Mouse (Mus musculus): Measurements from ENCODE around the gene Klf3. TPM values are rescaled to one million over a fixed set of nuclear protein-coding genes. Genes with fewer than 3 reads are reported as not detected.

Klf3 gene
- 53.6 TPM for polyA plus RNA-seq (2021)

- DNase-seq (ENCODE audit: low read depth, low spot score): no peak
- CTCF ChIA-PET: no interaction called here
- in situ Hi-C loops (cut with MboI; ENCODE audit: low pct_unique_long_range_greater_than_20kb): no loop called here
- H3K27me3 ChIP-seq: no peaks in the 10 kb centered on the region
- TF ChIP-seq CTCF (IDR thresholded peaks at IDR 0.05): no peak
- POLR2A ChIA-PET: interaction anchor here (1.4 to 3.7 kb wide), 2 partner anchors 224 to 416 kb away, joined by 4 to 22 read pairs; no protein-coding TSS in a partner anchor
- peak; percentile 52 for ATAC-seq
These were observed at the start of gene Klf3 for GRCm38 (mm10) chr5:64802795-64803719. TSS of gene Klf3 (plus strand) at chr5:64803388.

GRCm38 (mm10) chr5:64762295-64762694 lies 40.9 kb upstream of the Klf3 start:
- ChIA-PET CTCF (no interaction called here), POLR2A (no interaction called here)
- TF ChIP-seq CTCF (IDR thresholded peaks at IDR 0.05): no peak
- DNase-seq (ENCODE audit: low read depth, low spot score) (no peak), ATAC-seq (no peak)
- in situ Hi-C loops (cut with MboI; ENCODE audit: low pct_unique_long_range_greater_than_20kb): no loop called here
- no peaks in the 10 kb centered on the region for H3K27me3 ChIP-seq

- DNase-seq (ENCODE audit: low read depth, low spot score) (no peak), ATAC-seq (no peak)
- POLR2A ChIA-PET: interaction anchor here (0.6 to 1.4 kb wide), 2 partner anchors 16 to 144 kb away, joined by 3 to 5 read pairs; no protein-coding TSS in a partner anchor
- in situ Hi-C loops (cut with MboI; ENCODE audit: low pct_unique_long_range_greater_than_20kb): no loop called here
- H3K27me3 ChIP-seq: no peaks in the 10 kb centered on the region
- CTCF ChIA-PET: interaction anchor here (1.1 to 1.9 kb wide), 5 partner anchors 9 to 48 kb away, joined by 3 to 5 read pairs (median 3); no protein-coding TSS in a partner anchor
- TF ChIP-seq CTCF (IDR thresholded peaks at IDR 0.05): no peak
These were observed 38.7 kb upstream of the Klf3 start for GRCm38 (mm10) chr5:64764452-64764851.

GRCm38 (mm10) chr5:64765765-64766164 lies 37.4 kb upstream of the Klf3 start:
- ATAC-seq (no peak), DNase-seq (ENCODE audit: low read depth, low spot score) (no peak)
- ChIA-PET POLR2A (interaction anchor here (1.2 kb wide), 1 partner anchor 25 kb away, joined by 4 read pairs; no protein-coding TSS in a partner anchor), CTCF (interaction anchor here (1.5 kb wide), 1 partner anchor 10 kb away, joined by 3 read pairs; no protein-coding TSS in a partner anchor)
- no peak for TF ChIP-seq CTCF (IDR thresholded peaks at IDR 0.05)
- H3K27me3 ChIP-seq: no peaks in the 10 kb centered on the region
- in situ Hi-C loops (cut with MboI; ENCODE audit: low pct_unique_long_range_greater_than_20kb): no loop called here

- POLR2A ChIA-PET: no interaction called here
- CTCF ChIA-PET: interaction anchor here (0.7 to 1.1 kb wide), 2 partner anchors 8 to 19 kb away, joined by 3 read pairs; no protein-coding TSS in a partner anchor
- H3K27me3 ChIP-seq: no peaks in the 10 kb centered on the region
- DNase-seq (ENCODE audit: low read depth, low spot score) (no peak), ATAC-seq (no peak)
- in situ Hi-C loops (cut with MboI; ENCODE audit: low pct_unique_long_range_greater_than_20kb): no loop called here
- no peak for TF ChIP-seq CTCF (IDR thresholded peaks at IDR 0.05)
These were observed 36.6 kb upstream of the Klf3 start for GRCm38 (mm10) chr5:64766626-64767025.

GRCm38 (mm10) chr5:64771619-64772018 lies 31.6 kb upstream of the Klf3 start:
- no peak for TF ChIP-seq CTCF (IDR thresholded peaks at IDR 0.05)
- no peak for DNase-seq (ENCODE audit: low read depth, low spot score)
- H3K27me3 ChIP-seq: no peaks in the 10 kb centered on the region
- ATAC-seq: no peak
- POLR2A ChIA-PET: interaction anchor here (0.8 kb wide), 1 partner anchor 9 kb away, joined by 3 read pairs; no protein-coding TSS in a partner anchor
- CTCF ChIA-PET: interaction anchor here (1.4 to 2.3 kb wide), 2 partner anchors 9 to 13 kb away, joined by 5 to 6 read pairs; no protein-coding TSS in a partner anchor
- in situ Hi-C loops (cut with MboI; ENCODE audit: low pct_unique_long_range_greater_than_20kb): no loop called here

GRCm38 (mm10) chr5:64778211-64778610 lies 25.0 kb upstream of the Klf3 start:
- CTCF ChIA-PET: interaction anchor here (1.0 to 1.6 kb wide), 2 partner anchors 10 to 14 kb away, joined by 3 read pairs; no protein-coding TSS in a partner anchor
- no peaks in the 10 kb centered on the region for H3K27me3 ChIP-seq
- ATAC-seq: no peak
- in situ Hi-C loops (cut with MboI; ENCODE audit: low pct_unique_long_range_greater_than_20kb): no loop called here
- no peak for DNase-seq (ENCODE audit: low read depth, low spot score)
- POLR2A ChIA-PET: no interaction called here
- TF ChIP-seq CTCF (IDR thresholded peaks at IDR 0.05): no peak

GRCm38 (mm10) chr5:64779285-64779684 lies 23.9 kb upstream of the Klf3 start:
- no peak for TF ChIP-seq CTCF (IDR thresholded peaks at IDR 0.05)
- no peak for DNase-seq (ENCODE audit: low read depth, low spot score)
- ATAC-seq: no peak
- H3K27me3 ChIP-seq: no peaks in the 10 kb centered on the region
- ChIA-PET CTCF (interaction anchor here (0.8 to 1.0 kb wide), 2 partner anchors 9 to 25 kb away, joined by 3 read pairs; no protein-coding TSS in a partner anchor), POLR2A (interaction anchor here (1.6 kb wide), 1 partner anchor 15 kb away, joined by 5 read pairs; no protein-coding TSS in a partner anchor)
- in situ Hi-C loops (cut with MboI; ENCODE audit: low pct_unique_long_range_greater_than_20kb): no loop called here

- in situ Hi-C loops (cut with MboI; ENCODE audit: low pct_unique_long_range_greater_than_20kb): no loop called here
- POLR2A ChIA-PET: interaction anchor here (0.8 to 1.6 kb wide), 2 partner anchors 9 to 16 kb away, joined by 3 to 5 read pairs; no protein-coding TSS in a partner anchor
- DNase-seq (ENCODE audit: low read depth, low spot score) (no peak), ATAC-seq (no peak)
- TF ChIP-seq CTCF (IDR thresholded peaks at IDR 0.05): no peak
- H3K27me3 ChIP-seq: no peaks in the 10 kb centered on the region
- CTCF ChIA-PET: interaction anchor here (1.9 kb wide), 1 partner anchor 9 kb away, joined by 6 read pairs; no protein-coding TSS in a partner anchor
These were observed 22.4 kb upstream of the Klf3 start for GRCm38 (mm10) chr5:64780778-64781177.

GRCm38 (mm10) chr5:64788175-64788574 lies 15.0 kb upstream of the Klf3 start:
- POLR2A ChIA-PET: no interaction called here
- no peak for DNase-seq (ENCODE audit: low read depth, low spot score)
- no peak for TF ChIP-seq CTCF (IDR thresholded peaks at IDR 0.05)
- in situ Hi-C loops (cut with MboI; ENCODE audit: low pct_unique_long_range_greater_than_20kb): no loop called here
- no peaks in the 10 kb centered on the region for H3K27me3 ChIP-seq
- no peak for ATAC-seq
- CTCF ChIA-PET: interaction anchor here (1.5 kb wide), 2 partner anchors 9 to 15 kb away, joined by 3 read pairs; no protein-coding TSS in a partner anchor
